Mouse (Mus musculus) heart, adult 8-10 months (tissue): ENCODE data around the gene Apobec3. TPM values are rescaled to one million over a fixed set of nuclear protein-coding genes. Genes with fewer than 3 reads are reported as not detected.
A peak's percentile ranks its signal among the peaks of the same experiment; 100 is the strongest.

Source experiments
- DNase-seq: peaks from one replicate; pipeline ENCODE4 v3.0.0; 2022; ENCODE audit warnings: low spot score
- total RNA-seq, 4 experiments: library from RNA; stranded (reverse); gene quantifications; 2 replicates each; pipeline ENCODE4 v1.2.4; 2022

The Apobec3 gene
- total RNA-seq, 4 experiments from 2014 or later: 7.2 to 8.4 (median 8.0) TPM

GRCm38 (mm10) chr15:79950250-79951025 is 59.0 kb downstream of the Apobec3 start:
- DNase-seq: peak; percentile 65

- no peak for DNase-seq
Measured at GRCm38 (mm10) chr15:79951226-79951625, 59.8 kb downstream of the Apobec3 start.

- peak; percentile 62 for DNase-seq
Measured at GRCm38 (mm10) chr15:79951730-79952503, 60.5 kb downstream of the Apobec3 start.

GRCm38 (mm10) chr15:79952504-79953231 is 61.2 kb downstream of the Apobec3 start:
- DNase-seq: no peak

- DNase-seq: peak; percentile 66
Measured at GRCm38 (mm10) chr15:79953470-79953869, 62.0 kb downstream of the Apobec3 start.

- DNase-seq: no peak
Measured at GRCm38 (mm10) chr15:79956559-79956958, 65.1 kb downstream of the Apobec3 start.

- no peak for DNase-seq
Measured at GRCm38 (mm10) chr15:79958418-79958817, 67.0 kb downstream of the Apobec3 start.

GRCm38 (mm10) chr15:79961366-79961921 is 70.0 kb downstream of the Apobec3 start:
- DNase-seq: peak; percentile 32

- DNase-seq: no peak
Measured at GRCm38 (mm10) chr15:79962661-79963060, 71.2 kb downstream of the Apobec3 start.

- DNase-seq: no peak
Measured at GRCm38 (mm10) chr15:79964376-79964775, 72.9 kb downstream of the Apobec3 start.

Other genes starting within 250 kb of the Apobec3 start
- under 1 TPM; 0.37 to 0.82 (median 0.63) TPM for gene Fam227a, start 232.7 kb upstream of the Apobec3 start, total RNA-seq
- gene Cby1, start 232.5 kb upstream of the Apobec3 start, total RNA-seq: 10 to 100 TPM; 16.1 to 24.6 (median 19.7) TPM
- 100 to 1,000 TPM; 103 to 122 (median 108) TPM for gene Tomm22, start 220.8 kb upstream of the Apobec3 start, total RNA-seq
- gene Josd1, start 203.7 kb upstream of the Apobec3 start, total RNA-seq: 10 to 100 TPM; 19.7 to 28.9 (median 23.3) TPM
- gene Gtpbp1, start 200.8 kb upstream of the Apobec3 start, total RNA-seq: 10 to 100 TPM; 24.8 to 31.0 (median 29.0) TPM
- gene Sun2, start 149.1 kb upstream of the Apobec3 start, total RNA-seq: 10 to 100 TPM; 83.8 to 98.3 (median 94.7) TPM
- 10 to 100 TPM; 21.0 to 25.3 (median 21.7) TPM for gene Dnal4, start 113.8 kb upstream of the Apobec3 start, total RNA-seq
- gene Nptxr, start 86.9 kb upstream of the Apobec3 start, total RNA-seq: 1 to 10 TPM; 1.3 to 2.0 (median 1.8) TPM
- under 1 TPM in 3 of 4 experiments, not detected in 1; 0.33 to 0.69 (median 0.47) TPM for gene Npcd, start 57.4 kb upstream of the Apobec3 start, total RNA-seq
- gene Cbx6, start 57.0 kb upstream of the Apobec3 start, total RNA-seq: 10 to 100 TPM; 15.5 to 20.3 (median 18.9) TPM
- gene Cbx7, start 79.5 kb downstream of the Apobec3 start, total RNA-seq: 10 to 100 TPM; 18.7 to 28.2 (median 21.1) TPM
- 10 to 100 TPM; 20.2 to 34.2 (median 28.5) TPM for gene Pdgfb, start 123.3 kb downstream of the Apobec3 start, total RNA-seq
- gene Syngr1, start 199.7 kb downstream of the Apobec3 start, total RNA-seq: 100 to 1,000 TPM in 2 of 4 experiments, 10 to 100 TPM in 2; 91.7 to 111 (median 98.9) TPM
- 100 to 1,000 TPM; 125 to 157 (median 135) TPM for gene Rpl3, start 200.2 kb downstream of the Apobec3 start, total RNA-seq
- 10 to 100 TPM; 17.7 to 24.7 (median 23.3) TPM for gene Tab1, start 241.5 kb downstream of the Apobec3 start, total RNA-seq